Mouse (Mus musculus) kidney, adult 8-10 months (tissue): Measurements from ENCODE around the gene Epha2.

ENCODE experiments used
- DNase-seq, 2 experiments: peaks; one replicate each; pipeline ENCODE4 v3.0.0; 2022

The Epha2 gene

GRCm38 (mm10) chr4:141280471-141280870 lies 20.6 kb upstream of the Epha2 start:
- DNase-seq, result no peak

GRCm38 (mm10) chr4:141281153-141281552 lies 19.9 kb upstream of the Epha2 start:
- peak; percentile 82 to 87 for DNase-seq

DNA sequence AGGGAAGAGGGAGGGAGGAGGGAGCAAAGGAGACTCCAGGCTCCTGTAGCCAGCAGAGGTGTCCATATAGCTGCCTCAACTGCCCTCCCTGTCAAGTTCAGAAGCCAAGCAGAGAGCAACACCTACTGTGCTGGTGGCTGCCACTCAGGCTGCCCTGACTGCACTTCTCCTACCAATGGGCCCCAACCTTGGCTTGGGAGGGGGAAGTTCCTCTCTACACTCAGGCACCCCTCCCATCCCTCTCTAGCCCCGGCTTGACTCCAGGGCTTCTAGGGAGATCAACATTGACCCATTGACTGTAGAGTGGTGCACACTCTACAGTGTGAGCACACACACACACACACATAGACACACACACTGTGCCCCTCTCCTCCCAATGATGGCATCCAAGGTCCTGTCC lies 19.5 kb upstream of the Epha2 start:
- no peak for DNase-seq

- DNase-seq, result no peak
Observed at GRCm38 (mm10) chr4:141282087-141282486, 19.0 kb upstream of the Epha2 start.

- no peak for DNase-seq
Observed at GRCm38 (mm10) chr4:141282623-141283022, 18.4 kb upstream of the Epha2 start.

DNA sequence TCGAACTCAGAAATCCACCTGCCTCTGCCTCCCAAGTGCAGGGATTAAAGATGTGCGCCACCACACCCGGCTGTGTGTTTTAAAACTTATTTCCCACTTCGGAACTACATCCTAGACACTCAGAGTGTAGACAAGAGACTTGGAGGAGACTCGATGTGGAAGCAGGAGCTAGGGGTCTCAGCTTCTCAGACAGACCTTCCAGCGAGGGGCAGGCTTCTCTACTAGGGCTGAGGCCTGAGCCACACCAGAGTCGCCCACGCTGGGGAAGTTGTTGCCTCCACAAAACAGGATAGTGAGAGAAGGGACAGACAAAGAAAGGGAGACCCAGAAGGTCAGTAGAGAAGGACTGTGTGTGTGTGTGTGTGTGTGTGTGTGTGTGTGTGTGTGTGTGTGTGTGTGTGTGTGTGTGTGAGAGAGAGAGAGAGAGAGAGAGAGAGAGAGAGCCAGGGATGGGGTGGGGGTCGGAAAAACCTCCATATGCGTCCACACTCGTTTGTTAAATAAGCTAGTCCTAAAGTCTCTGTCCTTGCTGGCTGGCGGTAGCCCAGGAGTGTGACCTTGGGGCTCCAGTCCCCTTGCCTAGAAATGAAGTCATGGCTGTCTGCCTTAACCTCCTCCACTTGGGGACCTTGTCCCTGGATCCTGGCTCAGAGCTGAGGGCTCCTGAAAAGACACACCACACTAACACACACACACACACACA lies 17.7 kb upstream of the Epha2 start:
- DNase-seq, result no peak

GRCm38 (mm10) chr4:141283879-141284411 lies 17.1 kb upstream of the Epha2 start:
- no peak for DNase-seq

DNA sequence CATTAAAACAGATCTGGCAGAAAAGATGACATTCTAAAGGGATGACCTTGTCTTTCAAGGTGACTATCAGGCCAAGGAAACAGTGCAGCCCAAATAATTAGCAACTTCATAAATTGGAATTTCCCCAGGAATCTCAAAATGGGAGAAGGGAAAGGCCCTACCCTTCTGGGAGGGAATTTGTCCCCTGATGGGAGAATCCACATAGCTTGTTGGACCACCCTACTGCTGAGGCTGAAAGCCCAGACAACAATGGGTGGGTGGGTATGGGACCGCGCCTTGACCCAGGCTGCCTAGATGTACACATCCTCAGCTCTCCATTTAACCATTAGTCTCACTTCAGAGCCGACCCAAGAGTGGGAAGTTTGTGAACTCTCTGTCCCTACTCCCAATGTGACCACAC lies 16.6 kb upstream of the Epha2 start:
- DNase-seq, result no peak

DNA sequence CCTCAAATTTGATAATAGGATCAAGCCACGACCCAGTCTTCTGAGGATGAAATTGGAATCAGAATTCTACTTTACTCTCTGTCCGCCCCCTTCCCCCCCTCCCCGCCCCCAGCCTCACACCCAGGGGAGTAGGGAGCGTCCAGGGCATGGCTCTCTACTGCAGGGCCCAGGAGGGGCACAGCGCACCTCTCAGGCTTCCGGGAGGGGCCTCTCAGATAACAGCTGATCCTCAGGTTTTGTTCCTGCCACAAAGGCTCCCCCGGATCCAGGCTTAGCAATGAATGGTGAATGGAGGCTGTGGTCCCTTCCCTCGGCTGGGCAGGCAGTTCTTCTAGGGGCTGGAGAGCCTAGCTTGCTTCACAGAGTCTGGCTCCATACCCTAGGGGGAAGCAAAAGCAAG lies 15.9 kb upstream of the Epha2 start:
- no peak for DNase-seq

- DNase-seq, result no peak
Observed at GRCm38 (mm10) chr4:141286860-141287517, 14.1 kb upstream of the Epha2 start.

- DNase-seq, result no peak
Observed at GRCm38 (mm10) chr4:141287518-141288004, 13.5 kb upstream of the Epha2 start.

DNA sequence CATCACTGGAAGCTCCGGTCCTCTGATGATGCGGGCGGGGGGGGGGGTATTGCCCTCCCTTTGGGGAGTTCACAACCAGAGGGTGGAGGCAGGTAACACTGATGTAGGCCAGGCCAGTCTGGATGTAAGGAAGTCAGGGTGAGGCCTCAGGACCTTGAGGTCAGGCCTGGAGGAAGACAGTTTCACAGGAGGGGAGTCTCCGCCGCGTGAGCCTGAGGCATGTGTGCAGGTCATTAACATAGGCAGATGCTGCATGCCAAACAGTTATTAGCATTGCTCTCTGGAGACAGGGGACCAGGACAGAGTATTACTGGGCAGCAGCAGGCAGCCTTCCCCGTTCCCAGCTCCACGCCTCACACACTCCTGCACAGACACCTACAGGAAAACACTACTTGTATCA lies 12.9 kb upstream of the Epha2 start:
- no peak for DNase-seq

- no peak for DNase-seq
Observed at GRCm38 (mm10) chr4:141291571-141292375, 9.3 kb upstream of the Epha2 start.

- DNase-seq, result no peak
Observed at GRCm38 (mm10) chr4:141295774-141296186, 5.3 kb upstream of the Epha2 start.

DNA sequence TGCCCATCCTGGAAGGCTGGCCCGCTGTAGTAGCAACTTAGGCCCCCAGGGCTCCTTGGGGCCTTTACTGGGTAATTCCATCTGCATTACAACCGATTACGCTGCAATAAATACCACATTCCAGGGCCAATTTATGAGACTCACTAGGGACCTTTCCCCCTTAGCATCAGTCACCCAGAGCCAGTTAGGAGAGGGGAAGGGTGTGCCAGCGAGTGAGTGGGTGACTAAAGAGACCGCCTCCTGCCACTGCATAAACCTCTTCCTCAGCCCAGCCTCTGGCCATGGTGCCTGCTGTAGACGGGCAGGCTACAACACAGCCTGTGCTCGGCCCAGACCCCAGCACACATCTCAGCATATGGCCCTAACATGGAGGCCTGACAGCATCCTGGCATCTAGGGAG lies 3.1 kb upstream of the Epha2 start:
- no peak for DNase-seq

GRCm38 (mm10) chr4:141299356-141299755 lies 1.7 kb upstream of the Epha2 start:
- no peak for DNase-seq

DNA sequence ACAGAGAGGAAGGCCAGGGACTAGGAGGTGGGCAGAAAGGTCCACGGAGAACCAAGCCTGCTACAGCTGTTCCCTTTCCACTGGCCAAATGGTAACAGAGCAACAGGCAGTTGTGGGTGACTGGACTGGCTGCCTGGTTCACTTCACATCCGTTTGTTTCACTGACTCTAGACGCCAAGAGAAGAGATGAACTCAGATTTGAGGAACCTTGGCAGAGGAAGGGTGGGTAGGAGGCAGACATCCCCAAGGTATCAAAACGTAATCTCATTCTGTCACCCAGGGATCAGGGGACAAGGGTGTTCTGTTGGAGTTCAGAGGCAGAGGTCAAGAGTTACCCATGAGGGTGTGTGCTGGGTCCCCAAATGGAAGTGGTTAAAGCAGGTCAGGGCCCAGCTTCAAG lies 844 bp upstream of the Epha2 start:
- no peak for DNase-seq

DNA sequence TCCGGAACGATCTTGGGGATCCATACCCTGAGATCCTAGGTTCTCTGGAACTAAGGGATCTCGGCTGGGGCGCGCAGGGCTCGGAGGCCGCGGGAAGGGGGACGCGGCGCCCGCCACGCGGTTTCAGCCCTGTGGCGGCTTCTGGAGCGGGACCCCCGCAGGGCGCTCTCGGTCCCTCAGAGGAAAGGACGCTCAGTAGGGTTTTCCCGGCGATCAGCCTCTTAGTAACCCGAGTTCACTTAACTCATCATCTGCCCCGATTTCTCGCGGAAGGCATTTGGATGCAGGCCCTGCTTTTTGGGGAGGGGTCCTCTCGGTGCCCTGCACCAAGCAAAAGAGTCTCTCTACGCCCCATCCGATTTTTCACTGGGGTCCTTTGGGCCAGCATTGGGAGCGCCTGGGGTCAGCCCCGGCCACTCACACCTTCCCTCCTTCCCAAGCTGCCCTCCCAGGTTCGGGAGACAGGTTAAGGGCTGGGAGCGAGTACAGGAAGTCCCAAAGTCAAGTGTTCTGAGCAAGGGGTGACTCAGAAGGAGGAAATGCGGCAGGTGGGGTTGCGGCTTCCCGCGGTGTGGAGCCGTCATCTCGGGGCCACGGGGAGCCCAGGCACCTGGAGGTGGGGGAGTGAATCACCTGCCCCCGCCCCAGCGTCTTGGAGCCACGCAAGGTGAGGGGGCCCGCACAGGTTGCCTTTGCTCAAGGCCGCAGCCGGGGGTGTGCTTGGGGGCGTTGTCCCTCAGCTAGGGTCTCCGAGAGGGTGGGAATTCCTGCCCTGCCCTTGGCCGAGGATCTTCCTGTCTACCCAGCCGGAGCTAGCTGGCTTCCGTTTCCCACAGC lies 769 bp downstream of the Epha2 start:
- no peak for DNase-seq

GRCm38 (mm10) chr4:141302428-141303401 lies 1.7 kb downstream of the Epha2 start:
- DNase-seq, result no peak

- no peak for DNase-seq
Observed at GRCm38 (mm10) chr4:141303402-141304222, 2.6 kb downstream of the Epha2 start.
